Mouse (Mus musculus): Measurements from ENCODE around the gene Rhobtb3.

Rhobtb3 gene

DNA sequence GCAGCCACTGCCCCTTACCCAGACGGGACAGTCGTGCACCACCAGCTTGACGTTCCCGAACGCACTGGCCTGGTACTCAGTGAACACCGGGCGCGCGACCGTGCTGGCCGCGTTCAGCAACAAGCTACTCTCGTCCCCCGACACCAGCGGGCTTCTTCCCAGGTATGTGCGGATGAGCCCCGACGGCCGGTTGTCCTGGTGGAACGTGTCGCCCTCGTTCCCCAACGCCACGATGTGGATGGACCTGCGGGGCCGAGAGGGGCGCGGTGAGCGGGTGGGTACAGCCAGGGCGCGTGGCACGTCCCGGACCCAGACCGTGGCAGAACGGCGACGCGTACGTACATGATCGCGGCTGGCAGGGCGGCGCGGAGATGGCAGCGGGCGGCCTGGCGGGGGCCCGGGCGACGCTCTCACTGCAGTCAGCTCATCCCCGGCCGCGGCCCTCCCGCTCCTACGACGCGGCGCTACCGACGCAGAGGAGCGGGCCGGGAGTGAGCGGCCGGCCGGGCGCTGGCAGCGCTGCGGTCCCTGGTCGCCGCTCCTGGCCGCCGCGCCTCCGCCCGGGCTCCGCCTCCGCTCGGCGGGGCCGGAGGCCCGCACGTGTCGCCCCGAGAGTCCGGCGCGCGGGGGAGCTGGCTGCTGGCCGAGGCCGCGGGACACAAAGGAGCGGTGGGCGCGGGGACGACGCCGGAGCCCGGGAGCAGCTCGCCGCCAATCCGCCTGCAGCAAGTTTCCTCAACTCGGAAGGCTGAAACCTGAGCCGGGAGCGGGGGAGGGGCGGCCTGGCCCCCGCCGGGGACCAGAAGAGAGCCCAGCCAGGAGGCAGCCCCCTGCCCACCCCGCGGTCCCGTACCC lies at the start of gene Rhobtb3:
TSS of gene Rhobtb3 (minus strand) at position 737 of the 855 bp plus-strand sequence.
- peak; percentile 71 for DNase-seq (ENCODE audit: low read depth, low spot score)

DNA sequence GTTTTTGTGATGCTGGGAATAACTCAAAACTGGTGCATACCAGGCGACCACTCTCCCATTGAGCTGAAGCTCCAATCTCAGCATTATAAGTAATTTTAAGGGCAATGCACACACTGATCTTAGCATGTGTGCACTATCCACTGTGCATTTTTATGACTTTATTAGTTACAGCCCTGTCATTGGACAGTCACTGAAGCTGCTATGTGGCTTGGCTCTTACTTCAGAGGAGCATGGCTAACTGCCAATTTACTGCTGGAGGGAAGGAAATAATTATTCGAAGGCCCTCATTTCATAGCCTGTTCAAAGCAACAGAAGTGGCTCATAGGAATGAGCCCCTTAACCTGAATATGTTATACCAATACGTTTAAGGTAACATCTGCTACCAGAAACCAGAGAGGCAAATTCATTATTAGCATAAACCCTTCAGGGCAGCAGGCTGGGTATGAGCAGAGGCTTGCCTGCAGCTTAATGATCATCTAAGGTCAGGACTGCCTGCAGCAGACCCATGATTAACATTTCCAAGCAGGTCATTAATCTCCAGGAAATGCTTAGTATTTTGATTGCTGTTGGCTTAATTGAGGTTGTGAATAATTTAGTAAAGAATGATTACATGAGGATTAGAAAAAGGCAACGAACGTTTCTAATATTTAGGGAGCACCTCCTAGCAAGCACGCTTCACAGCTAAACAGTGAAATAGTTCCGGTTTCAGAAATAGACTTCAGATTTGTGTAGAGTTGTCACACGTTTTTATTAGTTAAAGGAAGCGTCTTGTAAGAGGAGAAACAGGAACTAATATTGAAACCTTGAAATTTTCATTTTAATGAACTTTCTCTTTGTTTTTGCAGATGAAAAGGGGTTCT lies 48.7 kb upstream of the Rhobtb3 start:
- no peak for DNase-seq (ENCODE audit: low read depth, low spot score)

DNA sequence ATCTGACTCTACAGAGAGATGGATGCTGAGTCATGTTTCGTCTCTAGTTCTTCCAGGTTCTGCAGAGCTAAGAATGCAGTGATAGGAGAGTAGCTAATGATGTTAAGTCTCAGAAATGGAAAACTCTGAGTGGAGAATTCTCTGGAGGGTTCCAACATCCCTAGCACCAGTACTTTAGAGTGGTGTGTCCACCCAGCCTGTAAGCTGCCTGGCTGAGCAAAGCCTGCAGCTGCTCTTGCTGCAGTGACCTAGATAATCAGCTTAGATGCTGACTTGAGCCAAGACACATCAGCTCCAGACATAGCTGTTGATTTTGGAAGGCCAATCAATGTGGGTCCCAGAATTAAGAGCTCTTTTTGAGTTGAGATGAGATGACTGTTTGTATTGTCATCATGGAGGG lies 44.4 kb upstream of the Rhobtb3 start:
- no peak for DNase-seq (ENCODE audit: low read depth, low spot score)

DNA sequence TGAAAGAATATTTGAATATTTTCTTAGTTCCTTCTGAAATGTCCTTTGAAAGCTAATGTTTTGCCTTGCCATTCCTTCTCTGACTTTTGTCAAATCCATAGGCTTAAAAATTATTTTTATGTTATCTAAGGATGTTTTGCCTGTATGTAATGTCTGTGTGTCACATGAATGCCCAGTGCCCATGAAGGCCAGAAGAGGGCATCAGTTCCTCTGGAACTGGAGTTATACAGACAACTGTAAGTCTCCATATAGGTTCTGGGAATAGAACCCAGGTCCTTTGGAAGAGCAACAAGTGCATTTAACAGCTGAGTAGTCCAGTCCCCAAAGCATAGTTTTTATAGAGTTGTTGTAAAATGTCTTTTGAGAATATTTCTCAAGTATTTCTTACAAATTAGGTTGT lies 38.2 kb upstream of the Rhobtb3 start:
- peak; percentile 18 for DNase-seq (ENCODE audit: low read depth, low spot score)

DNA sequence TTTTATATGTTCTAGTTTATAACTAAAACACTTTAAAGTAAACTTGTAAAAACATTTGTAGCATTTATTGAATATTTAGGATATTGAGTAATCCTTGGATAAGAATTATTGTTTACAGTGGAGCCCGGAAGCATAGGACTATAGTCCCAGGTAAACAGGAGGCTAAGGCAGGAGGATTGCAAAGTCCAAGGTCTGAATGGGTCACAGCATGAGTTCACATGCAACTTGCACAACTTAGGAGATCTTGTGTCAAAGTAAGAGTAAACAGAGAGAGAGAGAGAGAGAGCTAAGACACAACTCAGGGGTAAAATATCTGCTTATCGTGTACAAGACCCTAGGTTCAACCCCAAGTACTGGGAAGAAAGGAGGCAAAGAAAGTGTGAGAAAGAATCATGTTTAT lies 32.9 kb upstream of the Rhobtb3 start:
- no peak for DNase-seq (ENCODE audit: low read depth, low spot score)

DNA sequence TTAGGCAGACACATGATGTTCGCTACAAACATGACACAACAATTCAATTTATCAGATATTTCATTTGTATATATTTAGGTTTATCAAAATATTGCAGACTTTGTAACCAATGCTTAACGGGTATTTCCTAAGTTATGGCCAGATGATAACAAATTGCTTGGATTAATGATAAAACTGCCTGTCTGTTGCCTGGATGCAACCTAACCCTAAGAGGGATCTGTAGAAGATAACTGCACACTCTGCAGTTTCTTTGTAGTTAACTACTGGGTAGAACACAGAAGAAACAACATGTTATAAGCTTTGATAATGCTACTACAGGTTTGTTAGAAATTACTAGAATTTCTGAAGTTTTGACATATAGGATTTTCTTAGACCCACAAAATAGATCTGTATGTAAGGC lies 32.5 kb upstream of the Rhobtb3 start:
- no peak for DNase-seq (ENCODE audit: low read depth, low spot score)

DNA sequence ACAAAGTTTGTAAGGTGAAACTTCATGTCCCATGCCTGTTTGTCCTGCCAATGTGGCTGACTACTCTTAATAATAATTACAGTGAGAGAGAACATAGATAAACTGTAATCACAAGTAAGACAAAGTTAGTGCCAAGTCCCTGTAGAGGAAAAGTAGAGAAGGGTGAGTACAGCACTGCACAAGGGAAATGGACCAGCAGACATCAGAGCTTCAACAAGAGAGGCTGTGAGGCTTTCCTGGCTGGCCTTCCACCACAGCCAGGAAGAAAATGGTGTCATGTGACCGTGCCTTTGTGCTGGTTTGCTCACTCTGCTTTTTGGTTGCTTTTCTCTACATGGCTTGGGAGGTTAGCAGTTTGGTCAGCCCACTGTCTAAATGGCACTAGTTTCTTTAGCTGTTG lies 31.9 kb upstream of the Rhobtb3 start:
- no peak for DNase-seq (ENCODE audit: low read depth, low spot score)

DNA sequence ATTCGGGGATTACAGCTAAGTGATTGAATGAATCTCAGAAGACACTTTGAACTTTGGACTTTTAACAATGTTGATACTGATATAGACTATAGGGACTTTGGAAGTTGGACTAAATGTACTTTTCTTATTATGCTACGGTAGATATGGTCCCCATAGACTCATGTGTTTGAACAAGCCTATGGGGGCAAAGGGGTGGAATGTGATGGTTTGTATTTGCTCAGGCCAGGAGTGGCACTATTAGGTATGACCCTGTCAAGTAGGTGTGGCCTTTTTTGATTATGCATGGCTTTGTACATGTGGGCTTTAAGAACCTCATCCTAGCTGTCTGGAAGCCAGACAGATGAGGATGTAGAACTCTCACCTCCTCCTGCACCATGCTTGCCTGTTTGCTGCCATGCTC lies 30.8 kb upstream of the Rhobtb3 start:
- DNase-seq (ENCODE audit: low read depth, low spot score): no peak

DNA sequence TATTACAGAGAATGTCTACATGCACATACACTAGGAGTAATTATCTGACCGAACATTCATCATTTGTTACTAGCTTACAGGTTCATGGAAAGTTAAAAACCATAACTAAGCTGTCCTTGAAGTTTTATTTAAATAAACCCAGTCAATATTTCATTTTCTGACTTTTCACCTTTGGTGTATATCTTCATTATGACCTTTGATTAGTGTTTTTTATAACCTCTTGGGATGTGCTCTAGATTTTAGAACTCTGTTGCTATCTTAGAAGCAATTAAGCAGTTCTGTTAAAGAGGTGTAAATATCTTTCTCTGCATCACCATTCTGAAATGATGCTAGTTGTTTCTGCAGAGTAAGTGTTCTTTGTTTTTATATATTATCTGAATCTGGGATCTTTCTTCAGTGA lies 23.1 kb upstream of the Rhobtb3 start, which contains the start of gene Spata9:
TSS of gene Spata9 (plus strand) at position 301 of the 400 bp plus-strand sequence.
- DNase-seq (ENCODE audit: low read depth, low spot score): no peak

DNA sequence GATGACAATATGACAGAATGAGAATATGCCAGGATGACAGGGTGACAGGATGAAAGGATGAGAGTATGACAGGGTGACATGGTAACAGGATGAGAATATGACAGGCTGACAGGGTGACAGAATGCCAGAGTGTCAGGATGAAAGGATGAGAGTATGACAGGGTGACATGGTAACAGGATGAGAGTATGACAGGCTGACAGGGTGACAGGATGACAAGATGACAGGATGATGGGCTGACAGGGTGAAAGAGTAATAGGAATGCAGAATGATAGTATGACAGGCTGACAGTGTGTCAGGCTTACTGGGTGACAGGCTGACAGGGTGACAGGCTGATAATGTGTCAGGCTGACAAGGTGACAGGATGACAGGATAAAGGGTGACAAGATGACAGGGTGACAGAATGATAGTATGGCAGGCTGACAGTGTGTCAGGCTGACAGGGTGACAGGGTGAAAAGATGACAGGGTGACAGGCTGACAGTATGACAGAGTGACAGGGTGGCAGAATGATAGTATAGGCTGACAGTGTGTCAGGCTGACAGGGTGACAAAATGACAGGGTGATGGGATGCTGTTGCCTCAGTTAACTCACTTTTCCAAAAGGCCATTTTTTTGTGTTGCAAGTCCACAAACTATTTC lies 11.8 kb upstream of the Rhobtb3 start:
- DNase-seq (ENCODE audit: low read depth, low spot score): no peak

DNA sequence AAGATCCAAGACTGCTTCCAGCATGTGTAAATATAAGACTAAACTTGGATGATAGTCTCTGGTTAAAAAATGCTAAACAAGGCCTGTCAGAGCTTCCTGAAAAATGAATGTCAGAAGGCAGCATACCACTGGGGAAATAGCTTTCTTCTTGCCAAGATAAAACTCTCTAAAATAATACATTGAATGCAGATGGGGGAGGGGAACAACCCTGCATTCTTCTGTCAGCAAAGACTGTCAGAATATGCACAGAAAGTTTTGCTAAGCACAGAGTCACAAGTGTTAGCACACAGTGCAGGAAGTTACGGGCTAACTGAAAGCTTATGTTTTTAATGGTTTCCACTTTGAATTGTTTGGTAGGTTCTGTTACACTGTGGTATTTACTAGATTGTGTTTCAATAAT lies 6.6 kb upstream of the Rhobtb3 start:
- no peak for DNase-seq (ENCODE audit: low read depth, low spot score)

DNA sequence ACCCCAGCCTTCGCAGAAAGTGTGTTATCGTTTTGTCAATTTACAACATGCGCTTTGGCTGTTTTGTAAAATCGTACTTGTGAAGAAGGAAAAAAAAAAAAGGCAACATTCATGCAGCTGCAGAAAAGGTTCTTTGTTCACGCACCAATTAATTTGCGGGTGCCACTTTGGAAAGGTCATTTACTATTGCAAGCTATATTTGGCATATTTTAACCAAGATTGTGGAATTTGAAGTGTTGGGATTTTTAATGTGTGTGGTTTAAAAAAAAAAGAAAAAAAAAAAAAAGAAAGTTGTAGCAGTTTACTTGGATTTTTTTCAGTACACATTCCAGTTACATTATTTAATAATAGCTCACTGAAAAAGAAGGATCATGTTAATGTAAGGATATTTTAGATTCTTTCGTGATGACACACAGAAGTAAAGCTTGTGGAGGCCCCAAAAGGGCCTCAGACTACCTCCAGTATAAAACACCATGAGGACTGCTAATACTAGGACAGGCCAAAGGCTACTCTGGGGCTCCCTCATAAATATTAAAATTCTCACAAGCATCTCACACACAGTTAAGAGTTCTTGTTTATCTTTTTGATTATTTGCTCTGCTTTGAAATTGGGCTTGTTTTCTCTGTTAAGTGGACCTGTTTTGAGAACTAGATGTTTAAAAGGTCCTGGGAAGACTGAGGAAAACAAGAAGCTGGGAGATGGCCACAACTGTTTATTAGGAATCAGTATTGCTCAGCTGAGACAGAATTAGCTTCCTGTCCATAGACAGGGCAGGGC lies 507 bp upstream of the Rhobtb3 start:
- DNase-seq (ENCODE audit: low read depth, low spot score): no peak

DNA sequence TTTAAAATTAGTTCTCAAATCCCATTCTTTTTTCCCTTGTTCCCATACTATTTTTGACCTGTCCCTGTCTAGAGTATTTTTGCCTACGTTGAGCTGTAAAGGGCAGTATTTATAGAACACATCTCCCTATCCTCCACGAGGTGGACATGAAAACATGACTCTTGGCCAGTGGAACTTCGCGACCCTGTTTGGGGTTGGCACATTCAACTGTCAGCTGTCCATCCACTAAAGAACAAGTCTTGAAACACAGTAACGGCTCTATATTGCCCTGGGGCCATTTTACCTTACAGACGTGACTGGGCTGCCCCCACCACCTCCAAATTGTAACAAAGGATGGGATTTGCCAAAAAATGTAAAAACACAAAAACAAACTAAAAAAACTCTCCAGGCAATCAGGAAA lies 994 bp downstream of the Rhobtb3 start:
- peak; percentile 2 for DNase-seq (ENCODE audit: low read depth, low spot score)

DNA sequence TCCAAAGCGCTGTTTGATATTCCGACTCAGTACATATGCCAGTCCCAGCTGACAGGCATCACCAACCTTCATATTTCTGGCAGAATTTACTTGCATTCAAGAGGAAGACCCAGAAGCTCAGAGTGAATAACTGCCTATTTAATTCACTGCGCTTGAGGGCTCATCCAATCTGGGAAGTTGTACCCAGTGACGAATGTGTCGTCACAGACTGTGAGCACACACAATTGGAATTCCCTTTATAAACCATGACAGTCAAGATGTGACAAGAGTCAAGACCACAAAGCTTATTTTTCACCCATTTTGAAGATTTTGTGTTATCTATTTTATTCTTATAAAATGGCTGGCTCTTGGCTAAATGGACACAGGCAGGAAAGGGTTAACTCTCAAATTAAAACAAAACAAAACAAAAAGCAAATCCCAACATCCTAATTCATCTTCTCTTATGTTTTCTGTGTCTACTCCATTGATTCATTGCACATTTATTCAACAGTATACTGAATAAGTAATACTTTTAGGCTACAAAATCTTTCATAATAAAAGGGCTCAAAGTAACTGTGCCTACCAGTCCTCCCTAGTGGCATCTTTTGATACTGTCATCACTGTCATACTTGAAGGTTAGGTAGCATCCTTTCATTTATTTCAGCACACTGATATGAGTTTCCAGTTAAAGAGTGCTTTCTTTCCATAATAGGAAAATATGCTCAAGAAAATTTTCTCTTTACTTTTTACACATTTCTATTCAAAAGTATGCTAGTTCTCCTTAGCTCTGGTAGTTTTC lies 2.0 kb downstream of the Rhobtb3 start:
- DNase-seq (ENCODE audit: low read depth, low spot score): no peak

DNA sequence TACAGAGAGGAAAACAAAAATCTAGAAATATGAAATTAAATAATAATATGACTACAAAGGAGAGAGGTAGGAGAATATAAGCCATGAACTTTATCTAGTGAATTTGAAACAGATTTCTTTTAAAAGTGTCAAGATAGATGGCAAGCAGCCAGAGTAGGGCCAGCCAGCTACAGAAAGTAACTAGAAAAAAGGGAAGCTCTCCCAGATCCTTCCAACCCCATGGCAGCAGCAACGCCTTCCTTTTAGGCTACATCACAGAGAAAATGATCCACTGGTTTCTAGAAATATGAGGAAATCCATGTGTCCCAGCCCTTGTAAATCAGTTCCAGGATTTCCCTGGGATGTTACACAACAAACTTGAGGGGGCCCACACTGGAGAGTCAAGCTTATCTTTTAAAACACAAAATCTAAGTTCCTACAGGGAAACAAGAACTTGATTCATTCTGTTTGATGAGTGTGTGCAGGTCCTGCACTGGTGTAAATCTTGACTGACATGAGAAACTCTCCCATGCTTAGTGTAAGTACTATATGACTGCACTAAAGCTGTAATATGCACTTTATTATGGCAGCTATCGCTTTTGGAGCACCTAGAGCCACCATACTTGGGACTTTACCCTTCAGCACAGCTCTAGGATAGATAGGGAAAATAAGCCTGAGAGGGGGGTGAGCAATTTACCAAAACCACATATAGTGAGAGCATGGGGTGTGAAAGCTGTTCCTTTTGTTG lies 2.8 kb downstream of the Rhobtb3 start:
- DNase-seq (ENCODE audit: low read depth, low spot score): no peak

DNA sequence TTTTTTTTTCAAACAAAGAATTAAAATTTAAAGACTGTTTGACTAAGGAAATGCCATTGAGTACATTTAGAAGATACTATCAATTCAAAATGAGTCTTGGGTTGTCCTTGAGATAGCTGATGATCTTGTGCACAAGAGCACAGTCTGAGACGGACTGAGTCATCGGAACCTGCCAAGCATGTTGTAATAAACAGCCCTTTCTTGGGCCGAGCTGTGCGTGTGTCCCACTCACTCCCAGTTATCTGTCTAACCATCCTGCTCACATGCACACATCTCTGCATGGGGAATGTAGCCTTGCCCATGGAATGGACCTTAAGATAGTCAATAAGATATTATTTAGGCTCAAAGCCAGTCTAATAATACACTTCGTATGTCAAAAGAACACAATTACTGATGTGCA lies 4.9 kb downstream of the Rhobtb3 start:
- no peak for DNase-seq (ENCODE audit: low read depth, low spot score)

DNA sequence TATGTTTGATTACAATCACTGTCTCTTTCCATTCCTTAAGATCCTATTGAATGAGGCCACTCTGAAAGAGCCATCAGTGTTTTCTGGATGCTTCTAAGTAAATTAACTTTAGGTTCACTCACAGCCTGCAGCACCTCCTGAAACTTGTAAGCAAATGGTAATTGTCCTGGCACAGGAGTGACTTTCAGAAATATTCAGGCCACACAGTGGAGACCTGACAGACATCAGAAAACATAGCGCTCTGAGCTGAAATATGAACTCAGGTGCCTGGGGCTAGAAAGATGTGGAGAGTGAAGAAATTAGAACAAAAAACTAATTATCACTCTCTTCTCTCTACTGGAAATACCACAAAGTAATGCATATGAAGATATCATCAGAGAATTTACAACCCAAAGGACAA lies 10.4 kb downstream of the Rhobtb3 start:
- DNase-seq (ENCODE audit: low read depth, low spot score): no peak

DNA sequence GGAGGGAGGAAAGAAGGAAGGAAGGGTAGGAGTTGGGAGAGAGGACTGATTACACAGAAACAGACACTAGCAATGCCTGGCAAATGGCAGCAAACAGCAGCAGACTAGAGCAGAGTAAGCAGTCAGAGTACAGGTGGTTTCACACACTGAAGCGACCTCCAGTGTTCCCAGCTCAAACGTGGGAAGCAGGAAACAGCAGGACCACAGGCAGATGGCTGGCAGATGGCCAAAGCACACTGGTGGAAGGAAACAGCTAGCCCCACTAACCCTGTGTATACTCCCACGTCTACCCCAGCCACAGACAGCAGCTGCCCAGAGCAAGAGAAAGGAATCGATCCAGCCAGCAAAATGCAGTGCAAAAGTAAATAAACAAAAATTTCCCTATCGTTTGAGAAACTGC lies 12.7 kb downstream of the Rhobtb3 start:
- DNase-seq (ENCODE audit: low read depth, low spot score): no peak

DNA sequence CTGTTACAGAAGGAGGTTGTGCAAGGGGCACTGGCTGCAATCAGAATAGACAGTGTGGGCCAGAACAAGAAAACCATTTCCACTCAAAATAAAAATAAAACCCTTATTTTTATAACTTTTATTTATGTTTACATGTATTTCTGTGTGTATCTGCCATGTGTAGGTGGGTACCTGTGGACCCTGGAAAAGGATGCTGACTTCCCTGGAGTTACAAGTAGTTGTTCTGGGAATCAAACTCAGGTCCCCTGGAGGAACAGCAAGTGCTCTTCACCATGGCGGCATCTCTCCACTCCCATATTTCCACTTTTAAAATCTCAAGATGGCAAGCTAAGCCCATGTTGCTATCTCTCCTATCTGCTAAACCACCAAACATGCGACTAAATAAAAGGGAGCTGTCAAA lies 13.1 kb downstream of the Rhobtb3 start:
- no peak for DNase-seq (ENCODE audit: low read depth, low spot score)

DNA sequence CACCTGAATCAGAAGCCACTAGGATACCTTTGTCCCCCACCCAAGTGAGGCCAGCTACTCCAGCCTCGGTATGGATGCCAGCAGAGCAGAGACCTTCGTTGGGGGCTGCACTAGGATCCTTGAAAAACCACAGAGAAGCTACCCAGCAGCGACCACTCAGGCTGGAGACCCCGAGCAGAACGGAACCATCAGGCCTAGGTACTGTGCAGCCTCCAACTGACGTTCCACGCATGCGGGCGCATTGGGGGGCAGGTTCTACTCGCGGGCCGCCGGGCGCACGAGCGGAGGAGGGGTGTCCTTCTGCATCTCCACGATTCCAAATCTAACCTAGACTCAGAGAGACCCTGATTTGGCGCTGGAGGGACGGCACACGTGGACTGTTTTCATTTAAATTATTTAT lies 13.7 kb downstream of the Rhobtb3 start:
- no peak for DNase-seq (ENCODE audit: low read depth, low spot score)

Data from ES-CJ7 (cell line).